Mouse (Mus musculus) hindbrain, embryonic 12.5 days (tissue): ENCODE measurements at regions not wholly inside any gene's neighbourhood (a gene's known extent, or its start where the extent isn't known, plus 50 kb on each side); places are given as distances from the start of the nearest gene placed in this dataset.

Experiments used
- ATAC-seq: fragments of 200-750 bp; cut with Nextera tagmentation; 2 replicates; pipeline ENCODE4 v1.8.0; 2017; ENCODE audit warnings: moderate TSS enrichment; ENCODE audit not compliant: low FRiP score
- H3K27ac ChIP-seq: fragments of 300-500 bp; sonication (generic); 2 replicates; pipeline ENCODE4 v1.5.1; 2016; ENCODE audit warnings: mild to moderate bottlenecking
- H3K27me3 ChIP-seq: fragments of 300-500 bp; sonication (generic); 2 replicates; pipeline ENCODE4 v1.6.1; 2016; ENCODE audit warnings: mild to moderate bottlenecking
- H3K36me3 ChIP-seq: fragments of 300-500 bp; sonication (generic); 2 replicates; pipeline ENCODE4 v1.6.1; 2016; ENCODE audit warnings: mild to moderate bottlenecking
- H3K4me1 ChIP-seq: fragments of 300-500 bp; sonication (generic); 2 replicates; pipeline ENCODE4 v1.6.1; 2016
- H3K4me2 ChIP-seq: fragments of 300-500 bp; sonication (generic); replicated peaks from 2 replicates; pipeline ENCODE4 v1.6.1; 2016; ENCODE audit warnings: mild to moderate bottlenecking
- H3K4me3 ChIP-seq: fragments of 300-500 bp; sonication (generic); 2 replicates; pipeline ENCODE4 v1.5.1; 2016; ENCODE audit warnings: mild to moderate bottlenecking
- H3K9ac ChIP-seq: fragments of 300-500 bp; sonication (generic); 2 replicates; pipeline ENCODE4 v1.6.1; 2016; ENCODE audit warnings: mild to moderate bottlenecking, moderate library complexity
- H3K9me3 ChIP-seq: fragments of 300-500 bp; sonication (generic); replicated peaks from 2 replicates; pipeline ENCODE4 v1.6.1; 2016; ENCODE audit warnings: mild to moderate bottlenecking
- WGBS: fragments of 180-500 bp; shearing (Covaris S2); methylation state at CpG from one replicate; pipeline ENCODE4 v1.1.7; 2016; 5-methylcytosine and 5-hydroxymethylcytosine counted together

DNA sequence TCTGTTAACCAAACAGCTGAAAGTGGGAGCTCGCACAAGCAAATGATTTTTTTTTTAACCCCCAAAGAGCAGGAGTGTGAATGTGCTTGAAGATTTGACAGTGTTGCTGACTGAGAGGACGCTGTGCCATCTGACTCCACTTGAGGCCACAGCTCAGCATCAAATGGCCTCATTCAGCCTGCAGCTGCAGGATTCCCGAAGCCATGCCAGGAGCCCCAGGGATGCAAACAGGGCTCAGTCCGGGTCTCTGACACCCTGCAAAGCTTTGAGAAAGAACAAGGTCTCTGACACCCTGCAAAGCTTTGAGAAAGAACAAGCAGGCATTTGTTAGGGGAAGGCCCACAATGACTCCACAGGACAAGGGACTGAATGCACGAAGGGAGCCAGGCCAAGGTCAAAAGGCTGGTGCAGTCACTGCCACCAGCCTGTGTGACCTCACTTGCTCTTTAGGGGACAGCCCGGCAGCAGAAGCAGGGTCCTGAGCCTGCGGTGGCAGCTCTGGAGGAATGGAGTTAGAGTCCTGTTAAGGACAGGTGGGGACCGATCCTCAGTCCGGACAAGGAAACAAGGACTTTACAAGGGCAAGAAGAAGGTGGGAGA lies 151.1 kb upstream of the Phyhipl start:
- Histone ChIP-seq H3K9ac (no peak overlapping the region), H3K9me3 (no peaks in the 10 kb centered on the region), H3K4me3 (no peak overlapping the region), H3K36me3 (no peaks in the 10 kb centered on the region), H3K27me3 (no peaks in the 10 kb centered on the region), H3K4me1 (peaks cover 6% of the 10 kb centered on the region), H3K4me2 (no peak overlapping the region), H3K27ac (no peak overlapping the region)
- 26% methylated on average over 9 of the region's 9 CpGs for WGBS
- no peak for ATAC-seq

- WGBS, result 67% methylated on average over 11 of the region's 11 CpGs
- Histone ChIP-seq H3K4me2 (0 out of 2 replicates have a peak overlapping the region, but pooled peaks have one; percentile 3), H3K4me3 (no peak overlapping the region), H3K9ac (no peak overlapping the region), H3K27me3 (no peaks in the 10 kb centered on the region), H3K36me3 (no peaks in the 10 kb centered on the region), H3K9me3 (no peaks in the 10 kb centered on the region), H3K4me1 (peaks cover 9% of the 10 kb centered on the region; the same call in 1 of the 2 replicates), H3K27ac (peak overlapping the region; percentile 57)
- ATAC-seq, result peak; percentile 61
These were observed 145.1 kb upstream of the Phyhipl start for GRCm38 (mm10) chr10:70800736-70801306.

DNA sequence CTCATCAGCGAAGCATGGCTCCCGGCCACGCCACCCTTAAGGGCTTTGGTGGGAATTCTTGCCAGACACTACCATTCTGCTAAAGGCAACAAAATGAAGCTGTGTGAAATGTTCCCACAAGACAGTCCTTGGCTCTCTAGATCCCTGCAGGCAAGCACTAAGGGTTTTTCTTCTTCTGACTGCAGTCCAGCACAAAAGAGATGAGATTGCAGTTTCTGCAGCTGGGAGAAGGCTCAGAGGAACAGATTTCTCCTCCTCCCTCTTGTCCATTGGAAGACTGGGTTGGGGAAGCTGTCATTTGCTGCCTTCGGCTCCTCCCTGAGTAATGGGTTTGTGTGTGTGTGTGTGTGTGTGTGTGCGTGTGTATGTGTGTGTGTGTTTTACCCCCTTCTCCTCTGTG lies 144.1 kb upstream of the Phyhipl start:
- no peak overlapping the region for H3K4me3 ChIP-seq
- no peaks in the 10 kb centered on the region for H3K36me3 ChIP-seq
- H3K4me1 ChIP-seq, result peaks cover 9% of the 10 kb centered on the region; the same call in 1 of the 2 replicates
- WGBS, result 76% methylated on average over 5 of the region's 5 CpGs
- H3K9me3 ChIP-seq, result no peaks in the 10 kb centered on the region
- no peak for ATAC-seq
- H3K27me3 ChIP-seq, result no peaks in the 10 kb centered on the region
- H3K4me2 ChIP-seq, result no peak overlapping the region
- H3K9ac ChIP-seq, result no peak overlapping the region
- H3K27ac ChIP-seq, result no peak overlapping the region; the same call in 1 of the 2 replicates

- H3K4me1 ChIP-seq, result peaks cover 9% of the 10 kb centered on the region; the same call in 1 of the 2 replicates
- H3K27me3 ChIP-seq, result no peaks in the 10 kb centered on the region
- H3K4me3 ChIP-seq, result no peak overlapping the region
- no peak for ATAC-seq
- WGBS, result 87% methylated on average over 11 of the region's 11 CpGs
- H3K9me3 ChIP-seq, result no peaks in the 10 kb centered on the region
- H3K4me2 ChIP-seq, result no peak overlapping the region
- no peaks in the 10 kb centered on the region for H3K36me3 ChIP-seq
- H3K9ac ChIP-seq, result no peak overlapping the region
- H3K27ac ChIP-seq, result no peak overlapping the region
These were observed 143.5 kb upstream of the Phyhipl start for GRCm38 (mm10) chr10:70799191-70799742.

- 40% methylated on average over 7 of the region's 7 CpGs for WGBS
- H3K4me2 ChIP-seq, result no peak overlapping the region
- no peaks in the 10 kb centered on the region for H3K27me3 ChIP-seq
- no peak overlapping the region for H3K9ac ChIP-seq
- peak; percentile 58; the same call in 1 of the 2 replicates for ATAC-seq
- H3K36me3 ChIP-seq, result no peaks in the 10 kb centered on the region
- no peaks in the 10 kb centered on the region for H3K9me3 ChIP-seq
- H3K4me3 ChIP-seq, result no peak overlapping the region
- no peak overlapping the region for H3K27ac ChIP-seq
- peaks cover 9% of the 10 kb centered on the region for H3K4me1 ChIP-seq
These were observed 133.2 kb upstream of the Phyhipl start for GRCm38 (mm10) chr10:70788814-70789452.

- Histone ChIP-seq H3K4me3 (no peak overlapping the region), H3K9ac (no peak overlapping the region), H3K4me1 (no peaks in the 10 kb centered on the region), H3K27me3 (no peaks in the 10 kb centered on the region), H3K27ac (no peak overlapping the region), H3K9me3 (no peaks in the 10 kb centered on the region), H3K4me2 (no peak overlapping the region), H3K36me3 (no peaks in the 10 kb centered on the region)
- WGBS, result 88% methylated on average over 3 of the region's 3 CpGs
- no peak for ATAC-seq
These were observed 125.3 kb upstream of the Phyhipl start for GRCm38 (mm10) chr10:70781036-70781435.

DNA sequence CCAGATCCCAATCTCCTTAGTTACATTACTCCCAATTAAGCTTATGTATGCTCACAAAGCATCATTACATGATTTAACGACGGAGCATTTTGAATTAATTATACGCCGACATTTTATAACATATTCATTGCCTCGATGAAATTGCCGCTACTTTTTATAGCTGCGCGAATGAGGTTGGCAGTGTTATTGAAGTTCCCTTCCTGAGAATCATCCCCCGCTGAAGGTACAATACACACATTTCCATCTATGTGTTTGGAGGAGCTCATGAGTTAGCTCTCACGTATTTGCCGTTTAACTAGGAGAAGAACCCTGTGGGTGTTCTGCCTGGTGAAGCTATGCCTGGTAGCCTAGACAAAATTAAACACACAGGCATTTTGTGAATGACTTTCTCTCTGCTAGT lies 122.8 kb upstream of the Phyhipl start:
- Histone ChIP-seq H3K9me3 (no peaks in the 10 kb centered on the region), H3K27ac (no peak overlapping the region)
- 93% methylated on average over 11 of the region's 11 CpGs for WGBS

GRCm38 (mm10) chr10:70774571-70774970 lies 118.8 kb upstream of the Phyhipl start:
- Histone ChIP-seq H3K36me3 (no peaks in the 10 kb centered on the region), H3K4me1 (0 out of 2 replicates have a peak, but pooled peaks cover 3% of the 10 kb centered on the region), H3K27me3 (no peaks in the 10 kb centered on the region), H3K27ac (no peak overlapping the region), H3K4me2 (no peak overlapping the region), H3K9me3 (no peaks in the 10 kb centered on the region), H3K4me3 (no peak overlapping the region), H3K9ac (no peak overlapping the region)
- 74% methylated on average over 2 of the region's 2 CpGs for WGBS
- ATAC-seq, result no peak

More for the DNA sequence above, 122.8 kb upstream of the Phyhipl start:
- H3K9ac ChIP-seq, result no peak overlapping the region
- H3K36me3 ChIP-seq, result no peaks in the 10 kb centered on the region
- ATAC-seq, result no peak
- no peak overlapping the region for H3K4me2 ChIP-seq
- no peak overlapping the region for H3K4me3 ChIP-seq
- no peaks in the 10 kb centered on the region for H3K27me3 ChIP-seq
- 0 out of 2 replicates have a peak, but pooled peaks cover 3% of the 10 kb centered on the region for H3K4me1 ChIP-seq

- Histone ChIP-seq H3K27me3 (no peaks in the 10 kb centered on the region), H3K4me3 (no peak overlapping the region), H3K9ac (no peak overlapping the region), H3K27ac (no peak overlapping the region), H3K4me1 (0 out of 2 replicates have a peak, but pooled peaks cover 3% of the 10 kb centered on the region), H3K4me2 (no peak overlapping the region), H3K9me3 (no peaks in the 10 kb centered on the region), H3K36me3 (no peaks in the 10 kb centered on the region)
- no peak for ATAC-seq
- WGBS, result 73% methylated on average over 4 of the region's 4 CpGs
These were observed 118.4 kb upstream of the Phyhipl start for GRCm38 (mm10) chr10:70774159-70774558.

GRCm38 (mm10) chr10:70767461-70767860 lies 111.7 kb upstream of the Phyhipl start:
- no peak for ATAC-seq
- H3K36me3 ChIP-seq, result no peaks in the 10 kb centered on the region
- no peaks in the 10 kb centered on the region for H3K27me3 ChIP-seq
- H3K4me2 ChIP-seq, result no peak overlapping the region
- no peaks in the 10 kb centered on the region for H3K9me3 ChIP-seq
- H3K9ac ChIP-seq, result no peak overlapping the region
- no peak overlapping the region for H3K27ac ChIP-seq
- 84% methylated on average over 7 of the region's 7 CpGs for WGBS
- H3K4me3 ChIP-seq, result no peak overlapping the region
- H3K4me1 ChIP-seq, result peaks cover 6% of the 10 kb centered on the region; the same call in 1 of the 2 replicates

DNA sequence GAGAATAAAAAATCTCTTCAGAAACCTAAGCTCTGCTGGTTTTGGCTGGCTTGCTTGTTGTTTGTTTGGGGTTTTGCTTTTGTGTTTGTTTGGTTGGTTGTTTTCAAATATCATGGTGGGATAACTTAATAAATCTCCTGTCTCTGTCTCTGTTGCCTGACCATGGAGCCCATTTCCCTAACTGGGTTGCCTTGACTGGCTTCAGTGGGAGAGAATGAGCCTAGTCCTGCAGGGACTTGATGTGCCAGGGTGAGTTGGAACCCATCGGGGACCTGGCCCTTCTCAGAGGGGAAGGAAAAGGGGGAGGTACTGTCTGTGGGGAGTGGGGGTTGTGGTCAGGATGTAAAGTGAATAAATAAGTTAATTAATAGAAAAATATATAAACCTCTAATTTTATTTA lies 111.1 kb upstream of the Phyhipl start:
- no peak for ATAC-seq
- Histone ChIP-seq H3K4me3 (no peak overlapping the region), H3K27me3 (no peaks in the 10 kb centered on the region), H3K36me3 (no peaks in the 10 kb centered on the region), H3K9ac (no peak overlapping the region), H3K27ac (no peak overlapping the region), H3K4me1 (peaks cover 6% of the 10 kb centered on the region; the same call in 1 of the 2 replicates), H3K4me2 (no peak overlapping the region), H3K9me3 (no peaks in the 10 kb centered on the region)
- WGBS, result 100% methylated on average over 1 of the region's 1 CpGs

- Histone ChIP-seq H3K4me1 (peaks cover 6% of the 10 kb centered on the region; the same call in 1 of the 2 replicates), H3K27ac (no peak overlapping the region), H3K9ac (no peak overlapping the region), H3K27me3 (no peaks in the 10 kb centered on the region), H3K9me3 (no peaks in the 10 kb centered on the region), H3K36me3 (no peaks in the 10 kb centered on the region), H3K4me3 (no peak overlapping the region), H3K4me2 (no peak overlapping the region)
- no peak for ATAC-seq
- 47% methylated on average over 8 of the region's 8 CpGs for WGBS
These were observed 110.7 kb upstream of the Phyhipl start for GRCm38 (mm10) chr10:70766450-70766849.
